Mouse (Mus musculus) frontal cortex, adult 2 months (tissue): Measurements from ENCODE around the gene Socs3. TPM values are rescaled to one million over a fixed set of nuclear protein-coding genes. Genes with fewer than 3 reads are reported as not detected.
A peak's percentile ranks its signal among the peaks of the same experiment; 100 is the strongest.

ENCODE experiments used
- DNase-seq, 2 experiments: peaks; one replicate each; pipeline ENCODE4 v3.0.0; 2022; ENCODE audit warnings: low spot score in 1 of 2; ENCODE audit errors: extremely low spot score in 1 of 2
- polyA plus RNA-seq: library from polyadenylated mRNA; depleted of rRNA; stranded (reverse); fragments of >200 nt; gene quantifications from 2 replicates; pipeline ENCODE4 v1.2.3, GENCODE M21; 2012

The Socs3 gene
- polyA plus RNA-seq, 1 experiment: 5.8 TPM

DNA sequence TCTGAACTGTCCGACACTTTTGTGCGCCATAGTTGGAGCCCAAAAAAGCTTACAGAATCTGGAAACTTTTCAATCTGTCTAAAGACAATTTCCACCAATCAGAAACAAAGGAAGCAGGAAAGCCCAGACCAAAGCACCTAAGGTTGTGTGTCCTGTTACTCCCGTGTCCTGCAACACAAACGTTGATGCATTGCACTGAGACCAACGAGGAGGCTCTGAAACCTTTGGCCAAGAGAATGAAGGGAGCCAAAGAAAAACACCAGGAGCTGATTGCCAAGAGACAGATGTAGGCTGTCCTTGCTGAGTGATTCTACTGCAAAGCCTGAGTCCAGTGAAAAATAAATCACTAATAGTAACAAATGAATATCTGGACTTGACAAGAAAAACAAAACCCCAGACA, 3.7 kb upstream of the Socs3 start:
- DNase-seq: no peak

- no peak for DNase-seq
Measured at GRCm38 (mm10) chr11:117972656-117973558, 3.1 kb upstream of the Socs3 start.

- DNase-seq: no peak
Measured at GRCm38 (mm10) chr11:117971646-117972242, 1.9 kb upstream of the Socs3 start.

- DNase-seq: no peak
Measured at GRCm38 (mm10) chr11:117971100-117971499, 1.3 kb upstream of the Socs3 start.

DNA sequence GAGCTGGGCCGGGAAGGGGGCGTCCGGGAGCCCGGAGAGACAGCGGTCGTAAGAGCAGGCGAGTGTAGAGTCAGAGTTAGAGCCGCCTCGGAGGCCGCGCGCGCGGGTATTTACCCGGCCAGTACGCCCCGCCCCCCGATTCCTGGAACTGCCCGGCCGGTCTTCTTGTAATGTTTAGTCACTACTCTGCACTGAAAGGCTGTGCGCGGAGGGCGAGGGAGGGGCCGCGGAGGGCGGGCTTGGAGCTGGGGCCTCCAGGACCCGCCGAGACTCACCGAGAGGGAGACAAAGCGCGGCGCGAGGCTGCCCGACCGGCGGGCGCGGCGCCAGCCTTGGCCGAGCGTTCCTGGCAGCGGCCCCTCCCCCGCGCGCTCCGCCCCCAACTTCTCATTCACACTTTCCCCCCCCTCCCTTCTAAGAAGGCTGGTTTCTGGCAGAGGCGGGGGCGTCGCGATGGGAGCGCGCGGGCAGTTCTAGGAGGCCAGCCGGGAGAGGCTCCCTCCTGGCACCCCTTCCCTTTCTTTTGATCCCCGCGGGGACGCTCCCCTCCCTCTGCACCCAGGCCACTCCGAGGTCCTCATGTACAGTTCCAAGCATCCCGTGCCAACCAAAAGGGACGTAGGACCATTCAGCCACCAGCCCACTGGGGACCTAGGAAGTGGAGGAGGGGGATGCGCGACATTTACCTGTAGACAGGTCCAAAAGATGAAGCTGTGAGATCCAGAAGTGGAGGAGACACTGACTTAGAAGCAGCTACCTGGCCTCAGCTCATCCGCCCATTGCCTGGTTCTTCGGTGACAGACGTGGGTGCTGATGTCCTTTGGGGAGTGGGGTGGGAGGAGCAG, 525 bp downstream of the Socs3 start:
- peak; percentile 78 to 86 for DNase-seq

DNA sequence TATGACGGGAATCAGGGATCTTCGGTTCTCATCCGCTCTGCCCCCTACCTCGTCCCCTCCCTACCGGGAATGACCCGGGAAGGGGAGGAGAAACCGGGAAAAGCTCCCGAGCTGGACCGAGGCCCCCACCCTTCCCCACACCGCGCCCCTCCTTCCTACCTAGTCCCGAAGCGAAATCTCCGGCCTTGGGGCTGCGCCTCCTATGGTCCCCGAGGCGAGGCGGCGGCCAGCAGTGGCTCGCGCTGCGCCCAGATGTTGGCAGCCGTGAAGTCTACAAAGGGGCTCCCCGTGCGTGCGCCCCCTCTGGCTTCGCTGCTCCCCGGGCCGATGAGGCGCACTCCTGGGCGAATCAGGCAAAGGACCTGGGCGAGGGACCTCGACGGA, 1.1 kb downstream of the Socs3 start:
- DNase-seq: no peak

GRCm38 (mm10) chr11:117968016-117968671, 1.7 kb downstream of the Socs3 start:
- DNase-seq: peak in 1 of 2 experiments; percentile 51

DNA sequence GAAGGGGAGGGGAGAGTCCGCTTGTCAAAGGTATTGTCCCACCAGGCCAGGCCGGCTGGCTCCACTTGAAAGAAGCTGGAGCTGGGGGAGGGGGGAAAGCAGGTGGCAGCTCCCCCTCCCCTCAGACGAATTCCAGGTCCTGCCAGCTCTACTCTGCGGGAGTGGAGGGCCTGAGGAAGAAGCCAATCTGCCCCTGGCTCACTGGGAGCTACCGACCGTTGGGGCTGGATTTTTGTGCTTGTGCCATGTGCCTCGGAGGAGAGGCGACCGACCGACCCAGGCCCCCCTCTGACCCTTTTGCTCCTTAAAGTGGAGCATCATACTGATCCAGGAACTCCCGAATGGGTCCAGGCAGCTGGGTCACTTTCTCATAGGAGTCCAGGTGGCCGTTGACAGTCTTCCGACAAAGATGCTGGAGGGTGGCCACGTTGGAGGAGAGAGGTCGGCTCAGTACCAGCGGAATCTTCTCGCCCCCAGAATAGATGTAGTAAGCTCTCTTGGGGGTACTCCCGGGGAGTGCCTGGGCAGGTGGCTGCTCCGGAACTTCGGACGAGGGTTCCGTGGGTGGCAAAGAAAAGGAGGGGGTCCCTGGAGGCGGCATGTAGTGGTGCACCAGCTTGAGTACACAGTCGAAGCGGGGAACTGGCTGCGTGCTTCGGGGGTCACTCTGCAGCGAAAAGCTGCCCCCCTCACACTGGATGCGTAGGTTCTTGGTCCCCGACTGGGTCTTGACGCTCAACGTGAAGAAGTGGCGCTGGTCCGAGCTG, 2.4 kb downstream of the Socs3 start:
- DNase-seq: no peak

- no peak for DNase-seq
Measured at GRCm38 (mm10) chr11:117966506-117967100, 3.2 kb downstream of the Socs3 start.

GRCm38 (mm10) chr11:117965561-117965981, 4.3 kb downstream of the Socs3 start:
- no peak for DNase-seq

DNA sequence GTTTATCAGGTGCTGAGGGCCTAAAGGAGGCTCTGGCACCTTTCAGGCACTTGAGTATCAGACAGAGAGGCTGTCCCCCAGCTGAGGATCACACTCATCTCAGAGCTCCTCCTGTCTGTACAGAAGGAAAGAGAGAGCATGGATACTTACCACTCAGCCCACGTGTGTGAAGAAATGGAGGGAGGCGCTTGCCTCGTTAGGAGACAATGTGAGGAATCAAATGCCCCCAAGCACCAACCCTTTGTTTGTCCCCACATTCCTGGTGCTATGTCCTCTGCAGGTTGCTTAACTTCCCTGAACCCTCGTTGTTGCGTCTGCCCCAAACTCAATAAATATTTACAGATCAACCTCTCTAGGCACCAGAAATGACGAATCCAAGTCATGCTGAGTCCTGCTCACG, 4.8 kb downstream of the Socs3 start:
- DNase-seq: peak in 1 of 2 experiments; percentile 28

DNA sequence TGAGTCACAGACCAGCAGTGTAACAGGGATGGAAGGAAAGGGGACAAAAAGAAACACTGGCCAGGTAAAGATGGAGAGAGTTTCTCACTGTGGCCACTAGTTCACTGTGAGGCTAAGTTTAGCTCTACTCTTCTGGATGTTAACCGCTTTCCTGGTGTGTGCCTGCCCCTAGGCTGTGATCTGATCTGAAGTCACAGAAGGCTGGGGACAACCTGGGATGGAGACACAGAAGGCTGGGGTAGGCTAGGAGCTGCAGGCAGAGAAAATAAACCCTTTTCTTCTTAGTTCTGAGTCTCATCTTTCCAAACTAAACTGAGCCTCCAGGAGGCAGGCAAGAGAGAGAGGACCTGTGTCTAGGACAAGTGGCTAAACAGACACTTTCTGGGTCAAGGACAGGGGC, 5.6 kb downstream of the Socs3 start:
- DNase-seq: no peak

DNA sequence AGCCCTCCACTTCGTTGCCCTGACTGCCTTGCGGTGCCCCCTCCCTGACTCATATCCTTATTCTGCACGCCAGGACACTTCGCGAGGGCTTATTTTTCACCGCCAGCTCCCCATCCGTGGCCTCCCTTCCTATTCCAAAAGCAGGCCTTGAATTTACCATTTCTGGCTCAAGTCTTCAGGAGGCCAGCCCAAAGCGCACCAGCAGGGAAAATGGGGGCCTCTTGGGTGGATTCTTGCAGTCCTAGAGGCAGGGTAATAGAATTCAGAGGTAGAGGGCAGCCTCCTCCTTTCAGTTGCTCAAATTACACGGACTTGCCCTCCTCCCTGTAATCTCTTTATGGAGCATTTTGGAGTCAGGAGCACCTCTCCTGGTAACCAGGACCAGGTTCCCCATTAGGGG, 6.0 kb downstream of the Socs3 start:
- no peak for DNase-seq

DNA sequence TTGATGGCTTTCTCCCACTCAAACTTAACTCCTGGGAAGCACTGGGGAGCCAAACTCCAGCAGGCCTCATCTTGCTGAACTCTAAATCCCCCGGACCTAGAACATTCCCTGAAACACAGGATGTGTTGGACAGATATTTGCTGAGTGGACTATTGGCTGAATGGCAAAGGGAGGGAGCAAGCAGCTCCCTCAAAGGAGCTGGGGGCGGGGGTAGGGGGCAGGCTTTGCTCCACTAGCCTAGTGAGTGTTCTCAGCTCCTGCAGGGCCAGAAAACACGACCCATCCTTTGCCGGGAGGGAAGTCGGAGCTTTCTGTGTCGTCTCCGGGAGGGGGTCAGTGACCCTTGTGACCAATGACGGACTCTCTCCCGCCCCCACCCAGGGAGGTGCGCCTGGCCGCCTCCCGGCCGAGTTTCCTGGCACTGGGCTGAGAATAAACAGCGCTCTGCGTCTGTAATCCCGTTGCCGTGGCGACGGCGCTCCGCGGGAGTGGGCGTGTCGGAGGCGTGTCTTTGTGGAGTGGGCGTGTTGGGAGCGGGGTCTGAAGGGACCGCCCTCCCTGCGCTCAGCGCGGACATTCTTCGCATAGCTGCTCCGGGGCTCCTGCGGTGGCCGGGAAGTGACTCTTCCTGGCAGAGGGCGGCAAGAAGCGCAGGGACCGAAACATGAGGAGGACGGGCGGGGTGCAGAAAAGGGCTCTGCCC, 6.6 kb downstream of the Socs3 start:
- DNase-seq: peak; percentile 87 to 96

DNA sequence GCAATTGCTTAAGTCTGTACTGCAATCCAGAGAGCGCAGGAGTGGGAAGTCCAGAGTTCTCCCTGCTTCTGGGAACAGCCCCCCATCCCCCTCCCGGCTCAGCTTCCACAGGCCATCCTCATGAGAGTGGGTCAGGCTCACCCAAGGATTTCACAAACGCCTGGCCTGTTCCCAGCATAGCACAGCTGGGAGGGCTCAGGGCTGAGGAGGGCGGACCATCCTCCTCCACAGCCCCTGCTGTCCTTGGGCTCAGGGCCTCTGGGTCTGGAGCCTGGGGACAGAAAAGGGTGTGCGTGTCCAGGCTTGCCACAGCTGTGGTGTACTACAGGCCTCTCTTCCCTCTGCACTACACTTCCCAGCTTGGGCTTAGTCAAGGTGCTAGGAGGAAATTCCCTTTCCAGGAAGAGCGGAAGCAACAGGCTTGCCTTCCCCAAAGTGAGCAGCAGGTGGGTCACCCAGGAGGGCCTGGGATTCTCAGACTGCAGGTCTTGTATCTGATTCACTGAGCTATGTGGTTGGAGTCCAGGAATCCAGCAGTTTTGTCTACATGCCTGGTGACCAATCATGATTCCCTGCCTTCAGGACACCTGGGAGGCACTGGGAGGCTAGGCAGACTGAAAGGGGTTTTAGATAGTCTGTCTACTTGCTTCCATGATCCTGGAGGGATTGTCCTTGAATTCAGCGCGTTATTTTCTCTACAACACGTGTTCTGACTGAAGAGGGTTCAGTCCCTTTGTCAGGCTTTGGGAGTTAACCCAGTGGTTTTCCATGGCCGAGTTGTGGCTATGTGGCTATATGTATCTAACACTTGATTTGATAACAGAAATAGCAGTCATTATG, 7.4 kb downstream of the Socs3 start:
- DNase-seq: peak in 1 of 2 experiments; percentile 23

- no peak for DNase-seq
Measured at GRCm38 (mm10) chr11:117960601-117961000, 9.2 kb downstream of the Socs3 start.

- no peak for DNase-seq
Measured at GRCm38 (mm10) chr11:117959741-117960381, 10.0 kb downstream of the Socs3 start.
